Mouse (Mus musculus) cerebellum, adult 9-10 months (tissue): ENCODE data around the gene Rnh1.

Experiments used
- DNase-seq: peaks from one replicate; pipeline ENCODE4 v3.0.0; 2022

The Rnh1 gene

DNA sequence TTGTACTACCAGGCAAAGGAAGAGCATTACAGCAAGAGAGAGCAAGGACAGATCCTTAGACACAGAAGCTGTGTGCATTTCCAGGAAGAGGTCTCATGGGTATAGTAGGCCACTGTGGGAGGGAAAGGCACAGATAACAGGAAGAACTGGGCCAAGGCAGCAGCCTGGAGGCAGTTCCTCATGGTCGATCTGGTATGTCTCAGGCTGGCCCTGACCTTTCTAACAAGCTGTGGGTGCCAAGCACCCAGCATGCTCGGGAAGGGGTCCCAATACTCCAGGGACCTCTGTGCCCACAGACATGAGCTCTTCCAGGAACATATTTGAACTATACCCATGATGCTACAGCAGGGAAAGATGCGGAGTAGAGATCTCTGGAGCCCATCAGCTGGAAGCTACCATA lies 31.9 kb upstream of the Rnh1 start:
- DNase-seq, result no peak

DNA sequence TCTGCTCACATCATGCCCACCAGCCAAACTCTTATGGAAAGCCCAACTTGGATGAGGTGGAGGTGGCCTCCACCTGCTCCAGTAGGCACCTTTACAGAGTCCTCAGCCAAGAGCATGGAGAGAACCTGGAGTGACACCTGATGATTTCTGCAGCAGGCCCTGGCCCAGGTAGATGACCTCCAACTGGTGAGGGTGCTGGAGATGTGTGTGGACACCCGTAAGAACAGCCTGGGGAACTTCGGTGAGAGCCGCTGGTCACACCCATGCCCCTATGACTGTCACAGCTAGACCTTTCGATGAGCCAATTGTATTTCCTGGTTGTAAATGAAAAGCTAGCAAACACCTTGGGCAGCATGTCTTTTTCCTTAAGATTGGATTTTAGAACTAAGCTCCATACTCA lies 25.5 kb upstream of the Rnh1 start:
- no peak for DNase-seq

DNA sequence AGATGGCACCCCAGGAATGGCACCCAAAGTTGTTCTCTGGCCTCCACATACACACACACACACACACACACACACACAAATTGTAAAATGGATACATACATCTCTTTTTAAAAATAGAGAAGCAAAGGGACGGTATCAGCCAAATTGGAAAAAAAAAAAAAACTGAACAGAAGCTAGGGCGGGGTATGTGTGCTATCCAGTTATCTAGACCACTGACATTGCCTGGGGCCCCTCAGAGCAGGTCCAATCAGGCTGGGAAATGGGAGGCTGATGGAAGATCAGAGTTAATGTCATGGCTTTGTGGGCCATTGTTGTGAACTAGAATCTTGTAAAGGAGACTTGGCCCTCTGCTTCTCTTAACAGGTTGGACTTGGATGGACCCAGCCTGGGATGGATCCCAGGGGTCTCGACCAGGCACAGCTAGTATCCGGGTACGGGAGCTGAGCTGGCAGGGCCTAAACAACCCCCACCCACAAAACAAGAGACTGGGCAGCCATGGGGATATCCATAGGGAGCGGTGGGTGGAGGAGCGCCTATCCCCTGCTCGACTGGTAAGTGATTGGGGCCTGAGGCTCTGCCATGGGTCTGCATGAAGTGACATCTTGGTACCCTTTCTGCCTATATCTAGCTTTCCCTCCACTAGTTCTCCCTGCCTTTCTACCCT lies 24.1 kb upstream of the Rnh1 start:
- DNase-seq, result no peak

DNA sequence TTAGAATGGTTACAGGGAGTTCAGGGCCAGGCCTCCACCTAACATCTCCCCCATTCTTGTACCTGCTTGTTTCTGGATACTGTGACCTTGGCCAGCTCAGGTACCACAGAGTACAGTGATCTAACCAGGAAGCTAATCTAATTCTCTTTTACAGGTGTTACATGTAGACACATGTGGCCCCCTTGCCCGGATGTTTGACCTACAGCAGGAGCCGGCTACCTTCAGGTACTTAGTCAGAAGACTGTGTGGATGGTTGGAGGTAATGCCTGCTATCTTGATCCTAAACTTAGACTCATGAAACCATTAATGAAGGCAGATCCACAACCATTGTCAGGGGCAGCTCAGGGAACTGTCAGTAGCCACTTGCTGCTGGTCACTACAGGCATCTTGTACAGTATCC lies 23.1 kb upstream of the Rnh1 start:
- no peak for DNase-seq

DNA sequence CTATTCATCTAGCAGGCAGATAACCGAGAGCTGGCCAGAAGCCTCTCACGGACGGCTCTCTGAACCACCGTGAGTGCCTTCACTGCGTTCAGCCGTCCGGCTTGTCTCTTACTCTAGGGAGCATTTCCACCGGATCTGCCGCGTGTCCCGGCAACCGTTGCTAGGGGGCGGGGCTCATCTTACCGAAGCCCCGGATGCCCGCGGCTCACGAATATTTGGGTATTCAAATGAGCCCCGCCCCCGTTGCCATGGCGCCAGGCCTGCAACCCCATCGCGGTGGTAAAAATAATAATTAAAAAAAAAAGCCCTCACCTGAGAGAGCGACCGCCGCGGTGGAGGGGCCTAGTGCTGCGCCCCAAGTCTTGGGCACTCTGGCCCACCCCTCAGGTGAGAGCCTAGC lies 22.2 kb upstream of the Rnh1 start:
- DNase-seq, result peak; percentile 83

DNA sequence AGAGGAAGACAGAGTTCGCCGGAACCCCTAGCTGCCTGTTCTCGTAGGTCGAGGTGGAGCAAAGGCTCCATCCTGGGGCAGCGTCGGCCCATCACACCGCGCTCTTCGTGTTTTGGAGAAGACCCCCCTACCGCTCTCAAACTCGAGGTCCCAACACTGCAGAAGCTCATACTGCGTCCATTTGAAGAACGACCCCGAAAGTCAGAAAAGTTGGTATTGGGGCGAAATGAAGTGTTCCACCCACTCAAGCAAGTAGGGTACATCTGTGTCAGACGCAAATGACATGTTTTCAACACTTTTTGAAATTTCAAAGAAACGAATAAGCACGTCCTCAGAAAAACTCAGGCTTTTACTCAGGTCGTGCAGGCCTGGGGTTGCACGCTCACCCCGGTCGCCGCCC lies 21.8 kb upstream of the Rnh1 start:
- peak; percentile 50 for DNase-seq

DNA sequence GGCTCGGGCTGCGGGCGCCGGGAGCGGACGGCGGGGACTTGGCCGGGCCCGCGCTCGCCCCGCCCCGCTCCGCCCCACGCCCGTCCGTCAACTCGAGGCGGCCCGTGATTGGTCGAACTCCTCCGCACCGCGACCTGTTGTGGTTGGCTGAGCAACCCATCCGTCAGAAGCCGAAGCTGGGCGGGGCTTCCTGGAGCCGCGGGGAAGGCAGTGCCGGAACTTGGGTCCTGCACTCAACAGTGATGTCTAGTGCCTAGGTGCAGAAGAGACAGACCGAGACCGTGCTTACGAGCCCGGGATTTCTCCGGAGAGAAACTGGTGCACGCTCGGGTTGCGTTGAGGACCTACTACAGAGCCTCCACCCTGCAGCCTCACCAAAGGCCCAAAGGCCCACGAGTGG lies 21.3 kb upstream of the Rnh1 start, which contains the start of the genes Hras and Lrrc56:
TSS of gene Hras (minus strand) at position 58 of the 400 bp plus-strand sequence.
TSS of gene Lrrc56 (plus strand) at position 210 of the 400 bp plus-strand sequence.
- DNase-seq, result peak; percentile 97

DNA sequence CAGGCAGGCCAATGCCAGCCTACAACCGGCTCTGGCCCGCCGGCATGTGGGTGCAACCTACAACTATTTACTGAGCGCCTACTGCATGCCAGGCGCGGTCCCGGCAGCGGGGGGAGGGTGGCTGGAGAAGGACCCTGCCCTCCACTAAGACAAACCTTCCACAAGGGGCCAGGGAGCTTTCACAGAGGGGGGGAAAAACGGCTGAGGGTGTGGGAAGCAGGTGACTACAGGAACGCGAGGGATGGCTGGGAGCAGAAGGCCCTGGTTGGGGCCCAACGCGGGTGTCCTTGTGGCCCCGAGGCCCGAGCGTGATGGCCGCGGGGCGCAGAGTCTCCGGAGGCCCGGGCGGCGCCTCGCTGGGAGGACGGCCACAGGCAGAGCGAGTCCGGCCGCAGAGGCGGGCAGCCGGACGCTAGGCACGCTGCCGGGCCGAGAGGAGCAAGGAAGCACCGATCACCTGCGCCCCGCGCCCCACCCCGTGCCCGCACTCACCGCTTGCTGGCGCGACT lies 20.7 kb upstream of the Rnh1 start:
- peak; percentile 62 for DNase-seq

DNA sequence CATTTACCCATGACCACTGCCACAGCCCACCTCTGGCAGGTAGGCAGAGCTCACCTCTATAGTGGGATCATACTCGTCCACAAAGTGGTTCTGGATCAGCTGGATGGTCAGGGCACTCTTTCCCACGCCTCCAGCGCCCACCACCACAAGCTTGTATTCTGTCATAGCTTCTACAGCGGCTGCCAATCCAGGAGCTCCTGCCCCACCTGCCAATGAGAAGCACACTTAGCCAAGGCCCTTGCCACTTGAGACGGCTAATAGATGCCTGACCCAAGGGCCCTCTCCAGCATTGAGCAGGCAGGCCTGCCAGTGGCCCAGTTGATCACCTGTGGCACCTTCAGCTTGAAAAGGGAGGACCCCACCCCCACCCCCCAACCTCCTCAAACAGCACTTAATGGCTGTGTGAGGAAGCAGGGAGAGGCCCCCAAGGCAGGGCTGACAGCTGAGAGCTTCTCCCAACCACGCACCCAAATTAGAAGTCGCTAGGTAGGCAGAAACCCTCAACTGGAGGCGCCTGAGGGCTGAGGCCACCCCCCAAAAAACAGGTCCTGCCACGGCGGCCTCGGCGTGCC lies 20.2 kb upstream of the Rnh1 start:
- no peak for DNase-seq

DNA sequence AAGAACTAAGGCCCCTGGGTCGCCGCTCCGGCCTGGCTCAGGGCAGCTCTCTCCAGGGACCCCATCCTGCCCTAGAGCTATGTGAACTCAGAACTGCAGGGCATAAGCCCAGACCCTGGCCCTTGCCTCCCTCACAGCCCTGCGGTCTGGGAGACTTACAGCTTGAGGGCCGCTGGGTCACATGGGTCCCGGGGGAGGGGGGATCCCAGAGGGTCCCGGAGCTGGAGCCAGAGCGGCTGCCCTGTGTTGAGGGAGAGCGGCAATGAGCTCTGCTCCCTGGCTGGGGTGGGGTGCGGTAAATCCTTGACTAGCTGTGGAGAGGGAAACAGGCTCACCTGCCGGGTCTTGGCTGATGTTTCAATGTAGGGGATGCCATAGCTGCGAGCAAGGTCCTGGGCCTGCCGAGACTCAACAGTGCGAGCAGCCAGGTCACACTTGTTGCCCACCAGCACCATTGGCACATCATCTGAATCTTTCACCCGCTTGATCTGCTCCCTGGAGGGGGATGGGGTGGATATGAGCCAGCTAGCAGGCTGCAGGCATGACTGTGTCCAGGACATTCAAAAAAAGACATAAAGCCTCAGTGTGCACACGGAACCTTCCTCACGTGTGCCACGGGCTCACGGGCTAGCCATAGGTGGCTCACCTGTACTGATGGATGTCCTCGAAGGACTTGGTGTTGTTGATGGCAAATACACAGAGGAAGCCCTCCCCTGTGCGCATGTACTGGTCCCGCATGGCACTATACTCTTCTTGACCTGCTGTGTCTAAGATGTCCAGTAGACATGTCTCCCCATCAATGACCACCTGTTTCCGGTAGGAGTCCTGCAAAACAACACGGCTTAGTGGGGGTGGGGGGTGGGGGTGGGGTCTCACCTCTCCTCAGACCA lies 19.4 kb upstream of the Rnh1 start:
- DNase-seq, result no peak

DNA sequence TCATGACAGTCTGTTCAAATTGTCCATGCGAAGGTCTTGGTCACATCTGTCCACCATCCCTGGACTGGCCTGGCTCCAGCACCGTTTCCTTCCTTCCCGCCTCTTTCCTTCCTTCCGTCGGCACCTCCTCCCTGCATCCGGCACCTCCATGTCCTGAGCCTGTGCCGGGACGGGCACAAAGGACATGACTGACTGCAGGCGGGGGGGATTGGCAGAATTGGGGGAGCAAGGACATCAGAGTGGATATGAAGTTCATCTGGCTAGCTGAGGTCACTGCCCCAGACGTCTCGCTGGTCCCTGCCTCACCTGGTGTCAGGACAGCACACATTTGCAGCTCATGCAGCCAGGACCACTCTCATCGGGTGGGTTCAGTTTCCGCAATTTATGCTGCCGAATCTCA lies 18.4 kb upstream of the Rnh1 start:
- DNase-seq, result no peak

DNA sequence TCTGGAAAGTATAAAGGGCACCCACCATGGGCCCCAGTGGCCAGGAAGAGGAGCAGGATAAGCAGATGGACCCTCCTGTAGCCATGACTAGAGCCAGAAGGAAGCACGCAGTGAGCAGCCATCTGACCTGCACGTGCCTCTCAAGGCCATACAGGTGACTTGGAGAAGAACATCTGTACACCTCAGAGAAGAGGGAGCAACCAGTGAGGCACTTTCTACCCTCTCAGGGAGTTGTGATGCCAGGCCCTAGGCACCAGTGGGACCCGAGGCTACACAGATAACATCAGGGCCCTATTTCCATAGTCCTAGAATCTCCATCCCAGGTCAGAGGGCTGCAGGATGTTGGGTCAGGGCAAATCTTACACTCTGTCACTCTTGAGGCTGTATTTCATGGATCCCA lies 17.6 kb upstream of the Rnh1 start:
- DNase-seq, result no peak

DNA sequence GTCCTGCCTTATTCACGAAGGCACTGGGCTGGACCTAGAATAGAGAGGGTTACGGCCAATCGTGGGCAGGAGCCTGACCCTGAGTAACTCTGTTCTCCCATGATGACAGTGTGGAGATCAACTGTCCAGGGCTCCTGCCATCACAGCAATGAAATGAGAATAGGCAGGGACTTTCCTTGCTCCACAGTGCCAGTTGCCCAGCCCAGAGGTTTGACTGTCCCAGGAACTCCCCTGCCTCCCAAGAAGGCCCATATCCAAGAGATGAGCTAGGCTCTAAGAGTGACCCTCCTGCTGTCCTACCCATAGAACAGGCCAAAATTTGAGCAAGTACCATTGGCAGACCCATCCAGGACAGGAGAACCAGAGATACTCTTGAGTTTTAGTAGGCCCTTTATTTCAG lies 16.1 kb upstream of the Rnh1 start:
- DNase-seq, result no peak

DNA sequence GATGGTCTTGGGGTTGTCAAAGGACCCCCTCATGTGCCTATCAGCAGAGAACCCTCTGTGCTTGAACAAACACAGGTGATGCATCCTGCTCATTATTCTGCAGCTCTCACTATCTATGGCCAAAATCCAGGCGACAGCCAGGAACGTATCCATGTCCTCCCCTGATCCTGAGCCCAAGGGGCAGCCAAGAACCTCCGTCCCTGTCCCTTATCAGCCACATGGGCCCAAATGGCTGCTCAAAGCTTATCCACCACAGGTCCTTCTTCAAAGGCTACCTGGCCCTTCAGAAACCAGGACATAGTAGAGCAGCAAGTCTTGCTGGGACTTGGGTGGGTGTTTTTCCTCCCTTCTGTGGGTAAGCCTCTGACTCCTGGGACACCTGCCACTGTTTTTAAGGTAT lies 15.5 kb upstream of the Rnh1 start:
- DNase-seq, result no peak

DNA sequence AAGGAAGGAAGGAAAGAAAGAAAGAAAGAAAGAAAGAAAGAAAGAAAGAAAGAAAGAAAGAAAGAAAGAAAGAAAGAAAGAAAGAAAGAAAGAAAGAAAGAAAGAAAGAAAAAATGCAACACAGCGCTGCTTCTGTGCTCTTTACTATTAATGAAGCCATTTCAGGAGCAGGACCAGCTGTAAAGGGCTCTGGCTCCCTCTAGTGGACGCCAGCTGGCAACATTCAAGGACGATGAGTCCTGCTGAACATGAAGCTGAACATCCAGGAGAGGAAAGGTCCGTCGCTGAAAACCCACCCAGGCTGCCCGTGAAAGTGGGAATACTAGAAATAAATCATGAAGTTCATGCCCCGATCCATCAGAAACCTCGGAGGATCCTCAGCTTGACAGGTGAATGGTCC lies 3.5 kb upstream of the Rnh1 start:
- peak; percentile 91 for DNase-seq

DNA sequence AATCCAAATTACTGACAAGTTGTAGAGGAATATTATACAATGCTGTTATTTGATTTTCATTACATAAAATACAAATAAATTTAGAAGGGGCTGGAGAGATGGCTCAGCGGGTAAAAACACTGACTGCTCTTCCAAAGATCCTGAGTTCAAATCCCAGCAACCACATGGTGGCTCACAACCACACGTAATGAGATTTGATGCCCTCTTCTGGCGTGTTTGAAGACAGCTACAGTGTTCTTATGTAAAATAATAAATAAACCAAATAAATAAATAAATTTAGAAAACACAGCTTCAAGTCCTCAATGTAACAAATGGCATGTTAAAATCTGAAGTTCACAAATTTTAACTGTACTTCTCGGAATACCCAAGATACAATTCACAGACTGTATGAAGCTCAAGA lies 2.4 kb upstream of the Rnh1 start:
- DNase-seq, result no peak

DNA sequence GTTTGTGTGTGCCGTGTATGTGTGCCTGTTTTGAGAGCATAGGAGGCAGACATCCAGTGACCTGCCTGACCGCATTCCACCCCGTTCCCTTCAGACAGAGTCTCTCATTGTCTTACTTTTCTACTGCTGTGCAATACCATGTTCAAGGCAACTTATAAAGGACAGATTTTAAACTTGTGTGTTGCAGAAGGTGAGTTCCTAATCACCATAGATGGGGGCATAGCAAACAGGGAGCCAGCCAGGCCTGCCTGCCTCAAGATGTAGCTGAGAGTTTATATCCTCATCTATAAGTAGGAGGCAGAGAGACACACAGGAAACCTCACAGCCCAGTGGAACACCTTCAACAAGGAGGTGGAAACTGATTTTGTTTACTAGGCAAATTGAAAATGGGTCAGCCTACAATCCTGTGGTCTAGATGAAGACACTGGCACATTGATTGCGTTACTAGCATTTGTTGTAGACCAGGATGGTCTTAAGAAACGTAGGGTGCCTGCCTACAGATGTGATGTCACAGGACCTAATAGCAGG lies 730 bp upstream of the Rnh1 start:
- no peak for DNase-seq

DNA sequence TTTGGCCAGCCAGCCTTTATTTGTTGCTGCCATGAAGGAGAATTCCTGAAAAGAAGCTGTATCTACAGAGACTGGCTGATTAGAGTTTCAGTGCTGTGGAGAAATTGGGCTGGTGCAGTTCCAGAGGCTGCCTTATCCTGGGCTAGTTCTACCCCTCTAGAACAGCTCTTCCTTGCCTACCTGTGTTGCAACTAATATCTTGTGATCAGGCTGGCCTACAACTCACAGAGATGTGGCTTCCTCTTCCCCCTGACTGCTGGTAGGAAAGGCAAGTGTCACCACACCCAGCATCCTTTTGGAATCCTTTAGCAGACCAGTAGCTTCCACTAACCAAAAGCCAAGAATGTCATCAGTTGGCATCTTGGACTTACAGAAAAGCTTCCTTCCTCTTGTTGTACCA lies 2.8 kb downstream of the Rnh1 start:
- DNase-seq, result no peak

DNA sequence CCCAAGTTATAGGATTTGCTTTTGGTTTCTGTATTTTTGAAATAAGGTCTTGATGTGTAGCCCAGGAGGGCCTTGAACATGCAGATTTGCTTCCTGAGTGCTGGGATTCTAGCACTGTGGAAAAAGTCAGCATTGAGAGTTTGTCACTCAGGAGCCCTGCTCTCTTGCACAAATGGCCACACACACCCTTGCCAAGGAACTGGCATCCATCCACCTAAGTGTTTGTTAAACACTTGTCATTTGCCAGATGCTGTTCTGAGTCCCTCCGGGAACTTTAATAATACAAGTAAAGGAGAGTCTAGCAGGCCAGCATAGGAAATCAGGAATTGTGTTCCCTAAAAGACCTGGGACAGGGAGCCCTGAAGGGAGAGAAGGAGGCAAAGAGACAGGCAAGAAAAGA lies 3.4 kb downstream of the Rnh1 start:
- DNase-seq, result no peak

DNA sequence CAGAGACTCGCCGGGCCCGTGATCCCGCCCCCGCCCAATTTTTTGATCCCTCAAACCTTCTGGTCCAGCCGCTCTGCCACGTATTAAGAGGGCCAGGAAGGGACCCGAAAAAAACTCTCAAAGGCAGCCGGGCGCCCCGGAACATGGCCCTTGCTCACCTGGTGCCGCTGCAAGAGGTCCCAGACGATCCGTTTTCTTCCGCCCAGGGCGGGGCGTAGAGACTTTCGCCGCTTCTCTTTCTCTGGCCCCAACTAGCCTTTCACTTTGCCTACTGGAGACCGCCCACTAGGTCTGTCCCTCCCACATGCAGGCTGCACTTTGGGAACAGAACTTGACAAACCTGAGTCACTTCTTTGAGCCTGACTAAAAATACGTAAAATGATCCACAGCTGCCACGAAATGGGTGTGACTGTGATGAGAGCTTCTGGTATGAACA lies 4.1 kb downstream of the Rnh1 start:
- DNase-seq, result no peak

DNA sequence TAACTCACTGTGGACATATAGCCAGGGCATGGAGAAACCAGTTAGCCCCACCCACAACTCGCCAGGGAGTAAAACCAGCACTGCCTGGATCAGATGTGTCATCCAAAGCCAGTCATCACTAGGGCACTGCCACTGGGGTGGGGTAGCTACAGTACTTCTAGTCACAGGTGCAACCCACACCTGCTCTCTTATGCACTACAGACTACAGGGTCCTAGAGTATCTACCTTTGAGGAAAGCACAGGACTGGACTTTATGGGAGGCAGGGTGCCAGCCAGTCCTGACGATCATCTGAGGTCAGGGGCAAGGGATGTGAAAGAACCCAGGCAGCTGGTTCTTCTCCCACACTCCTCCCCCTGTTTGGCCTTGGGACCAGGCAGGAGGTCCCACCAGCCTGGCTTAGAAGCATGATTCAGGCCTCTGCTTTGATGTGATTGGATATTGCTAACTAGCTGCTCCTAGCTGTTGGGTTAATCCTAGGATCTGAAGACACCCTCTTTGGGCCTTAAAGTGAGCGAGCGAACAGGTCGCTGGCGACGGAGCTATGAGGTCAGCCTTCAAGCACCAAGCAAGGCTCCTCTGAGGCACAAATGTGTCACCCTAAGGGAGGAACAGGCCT lies 4.6 kb downstream of the Rnh1 start:
- DNase-seq, result no peak

DNA sequence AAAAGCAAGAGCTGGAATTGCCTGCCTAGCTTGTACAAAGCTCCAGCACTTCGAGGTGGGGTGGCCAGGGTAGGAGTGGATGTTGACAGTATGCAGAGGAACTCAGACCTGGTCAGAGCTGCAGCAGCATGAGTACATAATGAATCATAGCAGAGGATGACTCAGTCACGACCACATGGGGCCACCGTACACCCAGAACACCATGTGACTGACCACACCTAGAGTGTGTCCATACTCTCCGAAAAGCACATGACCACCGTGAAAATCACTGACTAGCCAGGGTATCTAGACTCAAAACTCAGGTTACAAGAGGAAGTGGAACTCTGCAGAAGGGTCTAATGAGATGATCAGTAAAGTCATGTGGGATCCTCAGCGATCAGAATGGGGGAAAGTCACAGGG lies 7.8 kb downstream of the Rnh1 start:
- DNase-seq, result no peak

DNA sequence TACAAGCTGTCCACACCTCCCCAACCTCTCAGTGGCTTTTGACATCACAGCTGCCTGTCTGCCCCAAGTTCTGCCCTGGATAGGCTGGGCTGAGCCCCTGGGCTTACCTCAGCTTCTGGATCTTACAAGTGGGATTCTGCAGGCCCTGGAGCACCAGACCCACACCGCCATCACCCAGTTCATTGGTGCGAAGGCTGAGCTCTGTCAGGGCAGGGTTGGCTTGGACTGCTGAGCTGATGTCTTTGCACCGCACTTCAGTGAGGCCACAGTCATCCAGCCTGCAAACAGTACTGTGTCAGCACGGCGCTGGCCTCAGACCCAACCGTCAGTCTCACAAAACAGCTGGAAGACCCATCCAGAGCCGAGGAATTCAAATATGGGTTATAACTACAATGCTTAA lies 8.3 kb downstream of the Rnh1 start:
- DNase-seq, result no peak
